Mouse (Mus musculus) left cerebral cortex, adult 2 months (tissue): Measurements from ENCODE around the gene Tnrc6b. TPM values are rescaled to one million over a fixed set of nuclear protein-coding genes. Genes with fewer than 3 reads are reported as not detected.

Experiments
- DNase-seq, 2 experiments: peaks; one replicate each; pipeline ENCODE4 v3.0.0; 2021 to 2022; ENCODE audit warnings: low spot score in 2 of 2, mixed read lengths in 1 of 2; ENCODE audit errors: extremely low spot score in 1 of 2
- H3K27ac ChIP-seq: fragments of 200-600 bp; 2 replicates; pipeline ENCODE4 v1.8.1; 2022
- H3K4me3 ChIP-seq: fragments of 200-600 bp; 2 replicates; pipeline ENCODE4 v1.8.1; 2022
- CTCF ChIP-seq: fragments of 200-600 bp; IDR thresholded peaks from 2 replicates; pipeline ENCODE4 v1.8.1; 2022; ENCODE audit warnings: antibody characterized with exemption, mild to moderate bottlenecking, moderate library complexity
- intact Hi-C: fragments of 180-260 bp; cut with DNase I; formaldehyde crosslinking; loops from one replicate; pipeline ENCODE4 v1.15.1; 2025
- total RNA-seq, 2 experiments: library from RNA; stranded (reverse); gene quantifications; 2 replicates each; pipeline ENCODE4 v1.2.3; 2021

Gene Tnrc6b
- total RNA-seq, 2 experiments from 2014 or later, result 118 to 120 TPM

- TF ChIP-seq CTCF, result no peak
- intact Hi-C loops, result no loop called here
- DNase-seq, result no peak
- H3K4me3 ChIP-seq, result no peak overlapping the region
- no peak overlapping the region for H3K27ac ChIP-seq
These were observed 28.0 kb upstream of the Tnrc6b start for GRCm38 (mm10) chr15:80683151-80683550.

GRCm38 (mm10) chr15:80683990-80684389, 27.1 kb upstream of the Tnrc6b start:
- intact Hi-C loops, result no loop called here
- no peak for TF ChIP-seq CTCF
- Histone ChIP-seq H3K27ac (no peak overlapping the region; the same call in 1 of the 2 replicates), H3K4me3 (no peak overlapping the region)
- no peak for DNase-seq

- no peak for TF ChIP-seq CTCF
- intact Hi-C loops, result no loop called here
- DNase-seq, result no peak
- H3K27ac ChIP-seq, result no peak overlapping the region; the same call in 1 of the 2 replicates
- H3K4me3 ChIP-seq, result no peak overlapping the region
These were observed 26.1 kb upstream of the Tnrc6b start for GRCm38 (mm10) chr15:80684786-80685602.

- no peak for TF ChIP-seq CTCF
- no peak for DNase-seq
- Histone ChIP-seq H3K27ac (no peak overlapping the region), H3K4me3 (no peak overlapping the region)
- intact Hi-C loops, result no loop called here
These were observed 25.6 kb upstream of the Tnrc6b start for GRCm38 (mm10) chr15:80685603-80685895.

- intact Hi-C loops, result no loop called here
- TF ChIP-seq CTCF, result no peak
- Histone ChIP-seq H3K27ac (no peak overlapping the region), H3K4me3 (no peak overlapping the region)
- DNase-seq, result no peak
These were observed 22.6 kb upstream of the Tnrc6b start for GRCm38 (mm10) chr15:80688536-80688935.

- Histone ChIP-seq H3K27ac (no peak overlapping the region), H3K4me3 (no peak overlapping the region)
- DNase-seq, result no peak
- intact Hi-C loops, result loop anchor here (5.0 to 10.0 kb wide), 2 partner anchors 191 to 329 kb away; no protein-coding TSS in a partner anchor
- no peak for TF ChIP-seq CTCF
These were observed 17.6 kb upstream of the Tnrc6b start for GRCm38 (mm10) chr15:80693492-80693891.

GRCm38 (mm10) chr15:80694125-80694910, 16.8 kb upstream of the Tnrc6b start:
- peak; percentile 75 to 84 for DNase-seq
- 0 out of 2 replicates have a peak overlapping the region, but pooled peaks have one; percentile 15 for H3K27ac ChIP-seq
- peak; percentile 89 for TF ChIP-seq CTCF
- intact Hi-C loops, result loop anchor here (1.0 to 10.0 kb wide), 4 partner anchors 60 to 428 kb away; no protein-coding TSS in a partner anchor
- 0 out of 2 replicates have a peak overlapping the region, but pooled peaks have one; percentile 17 for H3K4me3 ChIP-seq

- TF ChIP-seq CTCF, result no peak
- H3K27ac ChIP-seq, result no peak overlapping the region
- intact Hi-C loops, result loop anchor here (10.0 kb wide), 1 partner anchor 333 kb away; no protein-coding TSS in a partner anchor
- DNase-seq, result no peak
- H3K4me3 ChIP-seq, result no peak overlapping the region
These were observed 13.5 kb upstream of the Tnrc6b start for GRCm38 (mm10) chr15:80697564-80697963.

- Histone ChIP-seq H3K4me3 (no peak overlapping the region), H3K27ac (no peak overlapping the region)
- TF ChIP-seq CTCF, result no peak
- no peak for DNase-seq
- intact Hi-C loops, result loop anchor here (10.0 kb wide), 1 partner anchor 493 kb away; the partner anchor contains the start of gene Mrtfa
These were observed 9.4 kb upstream of the Tnrc6b start for GRCm38 (mm10) chr15:80701481-80702257.

- DNase-seq, result no peak
- Histone ChIP-seq H3K4me3 (no peak overlapping the region), H3K27ac (0 out of 2 replicates have a peak overlapping the region, but pooled peaks have one; percentile 24)
- intact Hi-C loops, result loop anchor here (10.0 kb wide), 1 partner anchor 492 kb away; the partner anchor contains the start of gene Mrtfa
- TF ChIP-seq CTCF, result no peak
These were observed 8.2 kb upstream of the Tnrc6b start for GRCm38 (mm10) chr15:80702910-80703309.

GRCm38 (mm10) chr15:80703495-80703894, 7.6 kb upstream of the Tnrc6b start:
- intact Hi-C loops, result loop anchor here (10.0 kb wide), 1 partner anchor 491 kb away; the partner anchor contains the start of gene Mrtfa
- 0 out of 2 replicates have a peak overlapping the region, but pooled peaks have one; percentile 24 for H3K27ac ChIP-seq
- no peak overlapping the region for H3K4me3 ChIP-seq
- TF ChIP-seq CTCF, result no peak
- DNase-seq, result no peak
